Mouse (Mus musculus): ENCODE results near the gene Olfr93.

- TF ChIP-seq POLR2A (IDR thresholded peaks at IDR 0.05; ENCODE audit: borderline replicate concordance, low read depth, low read length), result no peak
- no peak for TF ChIP-seq CTCF (IDR thresholded peaks at IDR 0.05; ENCODE audit: low read depth, low read length)
These were observed 41.3 kb downstream of the Olfr93 start, which contains the start of gene Olfr92 for GRCm38 (mm10) chr17:37119988-37120387.
